Mouse (Mus musculus) heart, adult 2 months (tissue): ENCODE data around the gene Col8a2.

Source experiments
- EP300 ChIP-seq: fragments of 200-500 bp; IDR thresholded peaks from 2 replicates; pipeline ENCODE4 v1.6.1; 2011; ENCODE audit warnings: low read depth, low read length, control low read depth; ENCODE audit not compliant: insufficient read depth
- POLR2A ChIP-seq: fragments of 200-500 bp; IDR thresholded peaks from 2 replicates; pipeline ENCODE4 v1.6.1; 2011; ENCODE audit warnings: mild to moderate bottlenecking, low read depth, low read length, control low read depth; ENCODE audit not compliant: insufficient read depth

DNA sequence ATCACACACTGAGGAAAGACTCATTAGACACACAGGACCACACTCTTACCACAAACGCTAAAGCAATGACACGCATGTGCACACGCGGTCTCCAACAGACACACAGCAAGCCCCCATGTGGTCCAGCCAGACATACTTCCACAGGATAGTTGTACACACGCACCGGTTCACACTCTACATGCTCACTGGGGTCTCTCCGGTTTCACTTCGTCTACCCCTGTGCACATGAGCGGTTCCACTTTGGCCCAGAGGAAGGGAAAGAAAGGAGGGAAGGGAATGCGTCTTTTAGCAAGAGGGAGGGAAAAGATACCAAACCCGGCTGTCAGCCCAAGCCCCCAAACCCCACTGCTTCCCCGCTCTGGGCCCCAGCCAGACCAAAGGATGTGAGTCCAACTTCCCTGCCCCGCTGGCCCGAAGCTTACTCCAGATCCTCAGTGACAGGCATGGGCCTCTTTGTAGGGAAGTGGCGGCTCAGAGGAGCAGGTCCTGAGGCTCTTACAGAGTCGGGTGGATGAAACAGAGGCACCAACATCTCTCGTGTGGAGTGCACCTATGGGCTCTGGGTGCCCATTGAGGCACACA lies 1.6 kb downstream of the Col8a2 start:
- TF ChIP-seq POLR2A, result no peak
- TF ChIP-seq EP300, result no peak
